Mouse (Mus musculus): ENCODE data around the gene Dmac2. TPM values are rescaled to one million over a fixed set of nuclear protein-coding genes. Genes with fewer than 3 reads are reported as not detected.

Gene Dmac2
- 16.3 TPM for polyA plus RNA-seq (2014; fragmentation: Illumina TruSeq; extraction: RNeasy Lipid Tissue Mini Kit (QIAGEN cat#74804); ENCODE audit: insufficient read depth, low read depth, low replicate concordance)

GRCm38 (mm10) chr7:25618865-25619721 is at the start of gene Dmac2:
Dmac2 (plus strand) TSS chr7:25619414.

DNA sequence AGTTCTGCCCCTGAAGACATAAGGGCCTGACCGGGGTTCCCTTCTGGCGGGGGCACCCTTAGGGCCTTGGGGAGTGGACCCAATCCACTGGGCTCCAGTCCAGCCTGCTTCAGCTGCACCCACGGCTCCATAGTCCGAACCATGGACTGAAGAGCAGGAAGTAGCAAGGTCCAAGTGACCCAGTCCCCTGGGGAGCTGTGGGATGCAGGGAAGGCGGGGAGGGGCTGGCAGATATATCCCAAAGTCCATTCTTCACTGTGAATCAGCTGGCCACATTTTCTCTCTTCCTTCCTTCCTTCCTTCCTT is 3.6 kb upstream of the Dmac2 start, which contains the start of gene Erich4:
Gene Erich4, minus strand, starts transcription at position 187 of the 306 bp plus-strand sequence.

DNA sequence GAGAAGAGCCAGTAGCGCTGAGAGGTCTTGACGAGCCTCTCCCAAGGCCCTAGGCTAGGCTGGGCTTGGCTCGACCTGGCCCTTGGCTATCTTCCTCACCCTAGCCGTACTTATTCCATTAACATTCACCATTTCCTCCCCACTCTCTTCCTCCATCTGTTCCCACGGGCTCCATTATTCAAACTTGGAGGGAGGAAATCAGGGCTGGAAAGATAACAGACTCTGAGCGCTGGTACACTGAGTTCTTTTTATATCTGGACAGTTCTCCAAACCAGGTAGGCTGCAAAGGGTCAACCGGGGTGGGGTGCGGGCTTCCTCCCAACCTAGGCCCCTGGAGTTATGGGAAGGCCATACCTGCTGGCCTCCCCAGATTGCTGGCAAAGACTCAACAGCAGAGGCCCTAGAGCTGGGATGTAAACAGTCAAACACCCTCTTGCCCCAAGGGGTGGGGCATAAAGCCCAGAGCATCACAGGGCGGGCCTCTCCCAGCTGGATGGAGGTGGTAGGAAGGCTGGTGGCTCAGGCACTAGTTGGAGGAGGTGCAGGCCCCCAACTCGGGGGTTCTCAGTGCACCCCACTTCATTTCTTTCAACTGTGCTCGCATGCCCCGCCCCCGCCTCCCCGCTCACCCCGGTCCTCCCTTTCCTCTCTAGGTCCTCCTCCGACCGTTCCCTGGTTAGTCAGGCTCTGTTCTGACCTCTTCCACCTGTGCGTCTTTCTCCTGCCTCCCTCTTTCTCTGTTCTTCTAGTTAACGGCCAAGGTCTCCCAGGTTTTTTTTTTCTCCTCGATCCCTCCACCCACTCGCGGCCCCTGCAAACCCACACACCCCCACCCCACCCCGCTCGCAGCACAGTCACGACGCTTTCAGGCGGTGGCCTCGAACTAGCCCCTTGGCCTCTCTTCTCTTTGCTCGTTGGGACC is 7.6 kb downstream of the Dmac2 start, which contains the start of gene B3gnt8:
Gene B3gnt8, plus strand, starts transcription at position 146 of the 922 bp plus-strand sequence.

DNA sequence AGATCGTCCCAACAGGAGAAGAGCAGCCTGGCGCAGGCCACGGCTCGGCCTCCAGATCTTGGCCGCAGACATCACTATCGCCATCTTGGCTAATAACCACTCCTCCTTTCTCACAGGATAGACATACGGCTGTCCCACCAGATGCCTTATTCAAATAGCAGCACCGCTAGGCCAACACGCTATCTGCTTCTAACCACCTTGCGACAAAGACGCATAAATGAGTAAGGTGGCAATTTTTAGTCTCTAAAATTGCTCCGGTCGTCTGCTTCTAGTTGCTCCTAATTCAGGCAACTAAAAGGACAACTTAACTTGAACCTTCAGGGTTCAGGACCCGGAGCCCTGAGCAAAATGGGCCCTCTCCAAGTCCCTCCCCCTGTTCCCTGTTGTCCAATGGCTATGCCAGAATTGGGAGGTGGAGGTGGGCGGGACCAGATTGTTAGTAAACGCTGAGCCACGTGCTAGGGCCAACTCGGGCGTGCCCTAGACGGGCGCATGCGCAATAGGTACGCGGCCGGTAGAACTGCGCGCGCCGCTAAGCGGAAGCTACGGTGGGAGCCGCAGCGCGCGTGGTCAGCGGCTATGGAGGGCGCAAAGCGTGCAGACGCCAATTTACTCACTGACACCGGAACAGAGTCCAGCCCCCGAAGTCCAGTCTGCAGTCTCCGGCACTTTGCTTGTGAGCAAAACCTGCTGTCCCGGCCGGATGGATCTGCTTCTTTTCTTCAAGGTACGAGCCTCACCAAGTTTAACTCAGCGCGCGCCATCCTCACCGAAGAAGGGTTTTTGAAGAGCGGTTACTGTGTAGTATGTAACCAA is 39.7 kb downstream of the Dmac2 start, which contains the start of the genes Bckdha and Exosc5:
Gene Bckdha, minus strand, starts transcription at position 325 of the 816 bp plus-strand sequence.
Gene Exosc5, plus strand, starts transcription at position 508 of the 816 bp plus-strand sequence.

DNA sequence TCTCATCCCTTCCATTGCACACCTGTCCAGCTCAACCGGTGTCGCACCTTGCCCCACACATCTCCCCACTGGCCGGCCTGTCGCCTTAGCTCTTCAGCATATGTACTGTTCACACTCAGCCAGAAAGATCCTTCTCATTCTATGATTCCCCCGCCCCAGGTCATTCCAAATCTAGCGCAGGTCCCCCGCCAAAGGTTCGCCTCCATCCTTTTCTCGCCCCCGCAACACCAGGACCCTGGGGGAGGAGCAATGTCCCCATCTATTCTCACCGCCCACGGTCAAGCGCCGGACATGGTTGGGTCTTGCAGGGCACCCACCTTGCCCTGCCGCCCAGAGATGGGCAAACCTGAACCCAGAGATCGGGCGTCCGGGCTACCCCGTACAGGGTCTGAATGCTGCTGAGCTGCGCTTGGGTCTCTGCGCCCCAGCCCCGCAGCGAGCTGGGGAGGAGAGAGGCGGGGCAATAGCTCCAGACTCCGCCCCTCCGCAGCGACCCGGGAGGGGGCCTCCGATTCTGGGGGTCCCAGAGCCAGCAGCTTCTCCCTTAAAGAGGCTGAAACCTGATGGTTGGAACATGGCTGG is 55.6 kb downstream of the Dmac2 start, which contains the start of gene Tmem91:
Gene Tmem91, minus strand, starts transcription at position 448 of the 582 bp plus-strand sequence.

Other genes starting within 250 kb of the Dmac2 start
- gene Cnfn, start 249.7 kb upstream of the Dmac2 start, polyA plus RNA-seq (2014; fragmentation: Illumina TruSeq; extraction: RNeasy Lipid Tissue Mini Kit (QIAGEN cat#74804); ENCODE audit: insufficient read depth, low read depth, low replicate concordance), result not detected
- 37.0 TPM for gene Lipe, start 220.7 kb upstream of the Dmac2 start, polyA plus RNA-seq (2014; fragmentation: Illumina TruSeq; extraction: RNeasy Lipid Tissue Mini Kit (QIAGEN cat#74804); ENCODE audit: insufficient read depth, low read depth, low replicate concordance)
- gene Cxcl17, start 206.5 kb upstream of the Dmac2 start, polyA plus RNA-seq (2014; fragmentation: Illumina TruSeq; extraction: RNeasy Lipid Tissue Mini Kit (QIAGEN cat#74804); ENCODE audit: insufficient read depth, low read depth, low replicate concordance), result 74.9 TPM
- 16.5 TPM for gene Ceacam1, start 141.8 kb upstream of the Dmac2 start, polyA plus RNA-seq (2014; fragmentation: Illumina TruSeq; extraction: RNeasy Lipid Tissue Mini Kit (QIAGEN cat#74804); ENCODE audit: insufficient read depth, low read depth, low replicate concordance)
- not detected for gene Ceacam2, start 79.6 kb upstream of the Dmac2 start, polyA plus RNA-seq (2014; fragmentation: Illumina TruSeq; extraction: RNeasy Lipid Tissue Mini Kit (QIAGEN cat#74804); ENCODE audit: insufficient read depth, low read depth, low replicate concordance)
- not detected for gene Erich4, start 3.5 kb upstream of the Dmac2 start, polyA plus RNA-seq (2014; fragmentation: Illumina TruSeq; extraction: RNeasy Lipid Tissue Mini Kit (QIAGEN cat#74804); ENCODE audit: insufficient read depth, low read depth, low replicate concordance)
- 5.4 TPM for gene B3gnt8, start 7.2 kb downstream of the Dmac2 start, polyA plus RNA-seq (2014; fragmentation: Illumina TruSeq; extraction: RNeasy Lipid Tissue Mini Kit (QIAGEN cat#74804); ENCODE audit: insufficient read depth, low read depth, low replicate concordance)
- 46.0 TPM for gene Bckdha, start 39.6 kb downstream of the Dmac2 start, polyA plus RNA-seq (2014; fragmentation: Illumina TruSeq; extraction: RNeasy Lipid Tissue Mini Kit (QIAGEN cat#74804); ENCODE audit: insufficient read depth, low read depth, low replicate concordance)
- 41.6 TPM for gene Exosc5, start 39.8 kb downstream of the Dmac2 start, polyA plus RNA-seq (2014; fragmentation: Illumina TruSeq; extraction: RNeasy Lipid Tissue Mini Kit (QIAGEN cat#74804); ENCODE audit: insufficient read depth, low read depth, low replicate concordance)
- gene Tmem91, start 55.8 kb downstream of the Dmac2 start, polyA plus RNA-seq (2014; fragmentation: Illumina TruSeq; extraction: RNeasy Lipid Tissue Mini Kit (QIAGEN cat#74804); ENCODE audit: insufficient read depth, low read depth, low replicate concordance), result 0.30 TPM
- gene B9d2, start 61.4 kb downstream of the Dmac2 start, polyA plus RNA-seq (2014; fragmentation: Illumina TruSeq; extraction: RNeasy Lipid Tissue Mini Kit (QIAGEN cat#74804); ENCODE audit: insufficient read depth, low read depth, low replicate concordance), result 23.1 TPM
- gene Tgfb1, start 67.6 kb downstream of the Dmac2 start, polyA plus RNA-seq (2014; fragmentation: Illumina TruSeq; extraction: RNeasy Lipid Tissue Mini Kit (QIAGEN cat#74804); ENCODE audit: insufficient read depth, low read depth, low replicate concordance), result 34.1 TPM
- 15.7 TPM for gene Ccdc97, start 99.7 kb downstream of the Dmac2 start, polyA plus RNA-seq (2014; fragmentation: Illumina TruSeq; extraction: RNeasy Lipid Tissue Mini Kit (QIAGEN cat#74804); ENCODE audit: insufficient read depth, low read depth, low replicate concordance)
- 30.1 TPM for gene Hnrnpul1, start 135.3 kb downstream of the Dmac2 start, polyA plus RNA-seq (2014; fragmentation: Illumina TruSeq; extraction: RNeasy Lipid Tissue Mini Kit (QIAGEN cat#74804); ENCODE audit: insufficient read depth, low read depth, low replicate concordance)
- 39.0 TPM for gene Axl, start 169.3 kb downstream of the Dmac2 start, polyA plus RNA-seq (2014; fragmentation: Illumina TruSeq; extraction: RNeasy Lipid Tissue Mini Kit (QIAGEN cat#74804); ENCODE audit: insufficient read depth, low read depth, low replicate concordance)
- 45.5 TPM for gene Cyp2s1, start 197.5 kb downstream of the Dmac2 start, polyA plus RNA-seq (2014; fragmentation: Illumina TruSeq; extraction: RNeasy Lipid Tissue Mini Kit (QIAGEN cat#74804); ENCODE audit: insufficient read depth, low read depth, low replicate concordance)